Mouse (Mus musculus) T-helper 1 cell (primary cell): Measurements from ENCODE around the gene Actr10.

ENCODE experiments used
- in situ Hi-C: fragments of 300-600 bp; cut with MboI, MseI; formaldehyde crosslinking; loops from one replicate; pipeline ENCODE4 v1.15.1; 2025; ENCODE audit warnings: high pct_unique_total_duplicates

The Actr10 gene

DNA sequence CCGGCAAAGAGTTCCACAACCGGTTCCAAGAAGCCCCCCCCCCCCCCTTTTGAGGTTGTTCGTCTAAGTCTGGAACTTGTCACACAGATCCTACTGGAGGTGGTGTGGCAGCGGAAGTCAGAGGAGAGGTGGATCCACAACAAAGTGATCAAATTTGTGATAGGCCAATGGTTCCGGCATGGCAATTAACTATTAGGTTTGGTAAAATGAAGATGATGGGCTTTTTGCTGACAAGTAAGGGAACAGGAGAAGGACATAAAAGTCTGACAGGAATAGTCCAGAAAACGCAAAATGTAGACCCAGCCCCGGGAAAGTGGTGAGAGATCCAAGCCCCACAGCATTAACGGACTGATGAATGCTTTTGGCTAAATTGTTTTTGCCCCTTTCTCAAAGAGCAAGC is 29.9 kb downstream of the Actr10 start:
- in situ Hi-C loops, result loop anchor here (25.0 kb wide), 1 partner anchor 1780 kb away; the partner anchor contains the start of genes Dnaaf2, Gm49383, Mgat2 and Rpl36al

- in situ Hi-C loops, result loop anchor here (25.0 kb wide), 1 partner anchor 1781 kb away; the partner anchor contains the start of genes Dnaaf2, Gm49383, Mgat2 and Rpl36al
Measured at GRCm38 (mm10) chr12:70968141-70968790, 30.6 kb downstream of the Actr10 start.

DNA sequence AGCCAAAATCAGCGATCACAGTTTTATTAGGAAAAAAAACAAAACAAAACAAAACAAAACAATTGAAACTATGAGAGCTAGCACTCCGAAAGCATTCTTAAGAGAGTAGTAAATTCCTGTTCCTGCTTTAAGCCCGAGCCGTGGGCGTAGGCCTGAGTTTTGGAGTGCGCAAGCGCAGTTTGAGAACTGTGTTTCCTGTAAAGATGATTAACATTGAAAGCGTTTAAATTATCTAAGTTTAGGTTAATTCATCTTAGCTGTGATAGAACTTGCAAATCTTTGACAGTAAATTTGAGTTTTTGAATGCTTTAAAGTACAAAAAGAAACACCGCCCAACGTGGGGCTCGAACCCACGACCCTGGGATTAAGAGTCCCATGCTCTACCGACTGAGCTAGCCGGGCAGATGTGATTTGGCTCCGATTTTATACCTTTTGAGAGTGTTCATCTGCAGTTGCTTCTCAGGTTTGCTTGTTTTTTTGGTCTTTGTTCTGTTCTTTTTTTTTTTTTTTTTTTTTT is 31.2 kb downstream of the Actr10 start:
- in situ Hi-C loops, result loop anchor here (25.0 kb wide), 1 partner anchor 1782 kb away; the partner anchor contains the start of genes Dnaaf2, Gm49383, Mgat2 and Rpl36al

- in situ Hi-C loops, result loop anchor here (25.0 kb wide), 1 partner anchor 1782 kb away; the partner anchor contains the start of genes Dnaaf2, Gm49383, Mgat2 and Rpl36al
Measured at GRCm38 (mm10) chr12:70969485-70970184, 32.0 kb downstream of the Actr10 start.

GRCm38 (mm10) chr12:70973831-70974230 is 36.2 kb downstream of the Actr10 start:
- in situ Hi-C loops, result loop anchor here (25.0 kb wide), 1 partner anchor 1787 kb away; the partner anchor contains the start of genes Dnaaf2, Gm49383, Mgat2 and Rpl36al

- in situ Hi-C loops, result loop anchor here (25.0 kb wide), 2 partner anchors 1662 to 1787 kb away; partner anchors contain the start of genes Dnaaf2, Gm49383, Mgat2 and Rpl36al
Measured at GRCm38 (mm10) chr12:70974441-70975266, 37.0 kb downstream of the Actr10 start, which contains the start of gene Psma3. TSS of gene Psma3 (plus strand) at chr12:70974621.

GRCm38 (mm10) chr12:70975406-70975805 is 37.7 kb downstream of the Actr10 start:
- in situ Hi-C loops, result loop anchor here (25.0 kb wide), 1 partner anchor 1663 kb away; no protein-coding TSS in a partner anchor

GRCm38 (mm10) chr12:70975891-70976290 is 38.2 kb downstream of the Actr10 start:
- in situ Hi-C loops, result loop anchor here (25.0 kb wide), 1 partner anchor 1664 kb away; no protein-coding TSS in a partner anchor

DNA sequence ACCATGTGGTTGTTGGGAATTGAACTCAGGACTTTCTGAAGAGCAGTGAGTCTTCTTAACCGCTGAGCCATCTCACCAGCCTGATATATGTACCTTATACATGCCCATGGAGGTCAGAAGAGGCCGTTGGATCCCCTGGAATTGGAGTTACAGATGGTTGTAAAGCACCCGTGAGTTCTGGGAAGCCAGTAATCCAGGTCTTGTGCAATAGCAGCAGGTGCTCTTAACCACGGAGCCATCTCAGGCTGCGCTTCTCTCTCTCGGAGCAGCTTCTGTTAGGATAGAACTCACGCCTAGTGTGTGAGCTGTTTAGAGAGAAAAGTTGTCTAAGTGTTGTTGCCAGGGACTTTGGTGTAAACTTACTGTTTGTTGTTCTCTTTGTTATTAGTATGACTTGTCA is 40.7 kb downstream of the Actr10 start:
- in situ Hi-C loops, result loop anchor here (25.0 kb wide), 1 partner anchor 1666 kb away; no protein-coding TSS in a partner anchor

GRCm38 (mm10) chr12:70984855-70985550 is 47.3 kb downstream of the Actr10 start:
- in situ Hi-C loops, result loop anchor here (25.0 kb wide), 1 partner anchor 1673 kb away; no protein-coding TSS in a partner anchor

GRCm38 (mm10) chr12:70997225-70997624 is 59.6 kb downstream of the Actr10 start:
- in situ Hi-C loops, result loop anchor here (25.0 kb wide), 1 partner anchor 1685 kb away; no protein-coding TSS in a partner anchor

GRCm38 (mm10) chr12:70999423-70999903 is 61.8 kb downstream of the Actr10 start:
- in situ Hi-C loops, result loop anchor here (25.0 kb wide), 1 partner anchor 1687 kb away; no protein-coding TSS in a partner anchor

DNA sequence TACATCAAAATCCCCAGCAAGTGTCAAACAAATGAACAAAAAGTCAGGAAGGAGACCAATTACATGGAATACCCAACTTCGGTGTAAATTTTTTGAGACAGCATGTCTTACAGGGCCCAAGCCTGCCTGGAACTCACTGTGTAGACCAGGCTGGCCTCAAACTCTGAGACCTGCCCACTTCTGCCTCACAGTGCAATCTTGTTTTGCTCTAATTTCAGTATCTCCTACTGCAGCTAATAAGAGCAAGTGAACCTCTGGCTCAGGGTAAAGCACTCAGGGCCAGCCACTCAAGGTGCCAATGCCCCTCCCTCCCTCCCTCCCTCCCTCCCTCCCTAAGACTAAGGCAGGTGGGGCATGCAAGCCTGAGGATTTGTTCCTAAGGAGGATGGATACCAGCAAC is 62.7 kb downstream of the Actr10 start:
- in situ Hi-C loops, result no loop called here

- in situ Hi-C loops, result no loop called here
Measured at GRCm38 (mm10) chr12:71001456-71001855, 63.8 kb downstream of the Actr10 start.

- in situ Hi-C loops, result no loop called here
Measured at GRCm38 (mm10) chr12:71003760-71004426, 66.2 kb downstream of the Actr10 start.

GRCm38 (mm10) chr12:71006141-71006540 is 68.5 kb downstream of the Actr10 start:
- in situ Hi-C loops, result no loop called here

DNA sequence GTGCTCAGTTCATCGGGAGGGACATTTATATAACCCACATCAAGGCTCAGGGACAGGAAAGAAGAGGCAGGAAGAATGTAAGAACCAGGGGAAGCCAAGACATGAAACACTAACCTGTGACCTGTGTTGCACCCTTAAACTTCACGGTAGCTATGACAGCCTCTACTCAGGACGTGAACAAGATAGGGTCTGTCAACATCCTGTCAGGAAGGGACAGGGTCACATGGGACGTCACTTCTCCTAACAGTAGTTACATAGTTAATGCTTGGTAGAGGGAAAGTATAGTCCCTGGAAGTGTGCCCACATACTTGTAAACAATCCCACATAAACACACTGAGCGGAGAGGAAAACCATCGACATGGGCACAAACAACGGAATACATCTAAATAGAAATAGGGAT is 69.2 kb downstream of the Actr10 start:
- in situ Hi-C loops, result no loop called here

DNA sequence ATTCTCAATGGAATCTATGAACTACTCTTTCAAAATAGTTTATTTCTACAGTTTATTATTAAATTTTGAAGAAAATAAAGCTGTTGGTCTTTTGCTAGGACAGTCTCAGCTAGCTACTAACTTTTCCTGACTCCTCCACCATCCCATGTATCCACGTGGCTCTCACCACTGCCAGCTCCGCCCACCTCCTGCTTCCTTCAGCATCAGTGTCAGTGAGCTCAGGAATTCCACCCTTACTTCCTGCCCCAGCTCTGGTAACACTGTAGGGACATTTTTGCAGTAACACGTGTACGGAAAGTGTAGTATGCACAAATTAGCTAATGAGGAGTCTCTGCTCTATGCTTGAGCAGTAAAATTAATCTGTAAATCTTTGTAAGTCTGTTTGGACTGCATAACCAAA is 72.1 kb downstream of the Actr10 start:
- in situ Hi-C loops, result no loop called here
